Mouse (Mus musculus) macrophage (primary cell): ENCODE data around the gene Minpp1. TPM values are rescaled to one million over a fixed set of nuclear protein-coding genes. Genes with fewer than 3 reads are reported as not detected.

ENCODE experiments used
- polyA plus RNA-seq: library from polyadenylated mRNA; stranded (reverse); fragments of 250-400 nt; gene quantifications from 3 replicates; pipeline ENCODE4 v1.2.4, GENCODE M21; 2018; ENCODE audit warnings: inconsistent platforms

The Minpp1 gene
- polyA plus RNA-seq, 1 experiment from 2014 or later, result 17.2 TPM

Other genes with a start within 250 kb of the Minpp1 start
- 20.0 to 20.8 TPM (median 20.7 TPM) in 3 replicates for gene Sgms1, start 96.1 kb upstream of the Minpp1 start, polyA plus RNA-seq
- gene Rpl9-ps6, start 19.2 kb upstream of the Minpp1 start, polyA plus RNA-seq, result 2.4 to 44.9 TPM (median 39.4 TPM) in 3 replicates
- 9.6 to 26.2 TPM (median 20.0 TPM) in 3 replicates for gene Papss2, start 110.0 kb downstream of the Minpp1 start, polyA plus RNA-seq